Mouse (Mus musculus) heart, embryonic 13.5 days (tissue): ENCODE measurements around the gene Rtn4rl2. TPM values are rescaled to one million over a fixed set of nuclear protein-coding genes. Genes with fewer than 3 reads are reported as not detected.
A peak's percentile ranks its signal among the peaks of the same experiment; 100 is the strongest.

Experiments used
- ATAC-seq: fragments of 200-750 bp; cut with Nextera tagmentation; 2 replicates; pipeline ENCODE4 v1.8.0; 2017; ENCODE audit warnings: moderate TSS enrichment; ENCODE audit not compliant: insufficient number of reproducible peaks, low FRiP score, low TSS enrichment; ENCODE audit errors: extremely low read depth
- H3K27ac ChIP-seq: fragments of 300-500 bp; sonication (generic); replicated peaks from 2 replicates; pipeline ENCODE4 v1.5.1; 2015; ENCODE audit warnings: moderate library complexity, mild to moderate bottlenecking, inconsistent platforms
- H3K27me3 ChIP-seq: fragments of 300-500 bp; sonication (generic); replicated peaks from 2 replicates; pipeline ENCODE4 v1.6.1; 2015; ENCODE audit warnings: mild to moderate bottlenecking, inconsistent platforms
- H3K36me3 ChIP-seq: fragments of 300-500 bp; sonication (generic); 2 replicates; pipeline ENCODE4 v1.6.1; 2015; ENCODE audit warnings: mild to moderate bottlenecking, inconsistent platforms
- H3K4me1 ChIP-seq: fragments of 300-500 bp; sonication (generic); 2 replicates; pipeline ENCODE4 v1.6.1; 2015; ENCODE audit warnings: inconsistent platforms
- H3K4me2 ChIP-seq: fragments of 300-500 bp; sonication (generic); 2 replicates; pipeline ENCODE4 v1.6.1; 2015; ENCODE audit warnings: inconsistent platforms, mild to moderate bottlenecking, moderate library complexity
- H3K4me3 ChIP-seq: fragments of 300-500 bp; sonication (generic); 2 replicates; pipeline ENCODE4 v1.5.1; 2015; ENCODE audit warnings: moderate library complexity, mild to moderate bottlenecking, inconsistent platforms
- H3K9ac ChIP-seq: fragments of 300-500 bp; sonication (generic); 2 replicates; pipeline ENCODE4 v1.6.1; 2015; ENCODE audit warnings: inconsistent platforms, mild to moderate bottlenecking, moderate library complexity
- H3K9me3 ChIP-seq: fragments of 300-500 bp; sonication (generic); 2 replicates; pipeline ENCODE4 v1.6.1; 2016; ENCODE audit warnings: inconsistent platforms
- WGBS: fragments of 180-500 bp; shearing (Covaris S2); methylation state at CpG from one replicate; pipeline ENCODE4 v1.1.7; 2015; ENCODE audit warnings: mixed read lengths; 5-methylcytosine and 5-hydroxymethylcytosine counted together
- microRNA-seq: library from miRNA; unstranded; fragments of <30 nt; microRNA quantifications from one replicate; pipeline ENCODE4, GENCODE M21; 2016
- polyA plus RNA-seq: library from polyadenylated mRNA; unstranded; fragments of >200 nt; fragmentation: Nextera tagmentation; extraction: Ambion mirVana; gene quantifications from 2 replicates; pipeline ENCODE4 v1.2.1, GENCODE M21; 2015

Rtn4rl2 gene
- polyA plus RNA-seq, 1 experiment from 2014 or later, result 0.72 TPM

DNA sequence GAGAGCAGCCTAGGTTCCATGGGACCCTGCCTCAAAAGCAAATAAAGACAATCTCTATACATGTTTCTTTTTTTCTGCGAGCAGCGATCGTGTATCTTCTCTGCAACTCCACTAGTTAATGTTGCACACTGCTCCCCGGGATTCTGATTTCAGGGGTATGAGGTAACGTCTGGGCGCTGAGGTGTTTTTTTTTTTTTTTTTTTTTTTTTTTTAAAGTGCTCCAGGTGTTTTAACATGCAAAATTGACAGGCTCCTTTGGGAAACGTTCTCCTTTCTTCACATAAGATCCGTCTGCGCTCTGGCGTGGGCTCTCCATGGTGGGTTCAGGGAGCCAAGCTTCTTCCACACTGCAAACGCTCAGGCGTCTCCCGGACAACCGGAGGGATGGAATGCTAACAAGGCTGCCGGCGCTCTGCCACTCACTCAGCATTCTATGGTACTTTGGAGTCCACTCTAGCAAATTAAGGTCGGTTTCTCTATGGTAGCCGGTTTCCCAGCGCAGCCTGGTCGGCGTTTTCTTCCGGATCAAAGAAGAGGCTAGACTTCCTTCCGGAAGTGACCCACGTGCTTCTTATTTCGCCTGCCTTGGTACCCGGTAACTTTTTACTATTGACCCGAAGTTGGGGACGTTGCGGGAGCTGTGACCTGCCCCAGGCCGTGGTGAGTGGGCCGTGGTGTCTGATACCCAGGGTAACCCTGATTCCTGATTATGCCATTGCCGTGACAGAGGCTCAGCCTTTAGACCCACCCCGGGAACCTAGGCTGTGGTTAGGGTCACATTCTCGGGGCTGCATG is 59.8 kb downstream of the Rtn4rl2 start, which contains the start of gene Timm10:
Timm10 (plus strand) TSS at position 510 of the 795 bp plus-strand sequence.
- Histone ChIP-seq H3K27me3 (no peaks in the 10 kb centered on the region), H3K9ac (peak within 1 kb of the TSS; percentile 92), H3K4me1 (peaks cover 24% of the 10 kb centered on the region), H3K4me3 (peak within 1 kb of the TSS; percentile 90), H3K27ac (peak within 1 kb of the TSS; percentile 83), H3K9me3 (no peaks in the 10 kb centered on the region), H3K36me3 (peaks cover 25% of the 10 kb centered on the region), H3K4me2 (peak within 1 kb of the TSS; percentile 96)
- under 1% methylated on average over 34 of the region's 34 CpGs for WGBS
- peak; percentile 58 for ATAC-seq

DNA sequence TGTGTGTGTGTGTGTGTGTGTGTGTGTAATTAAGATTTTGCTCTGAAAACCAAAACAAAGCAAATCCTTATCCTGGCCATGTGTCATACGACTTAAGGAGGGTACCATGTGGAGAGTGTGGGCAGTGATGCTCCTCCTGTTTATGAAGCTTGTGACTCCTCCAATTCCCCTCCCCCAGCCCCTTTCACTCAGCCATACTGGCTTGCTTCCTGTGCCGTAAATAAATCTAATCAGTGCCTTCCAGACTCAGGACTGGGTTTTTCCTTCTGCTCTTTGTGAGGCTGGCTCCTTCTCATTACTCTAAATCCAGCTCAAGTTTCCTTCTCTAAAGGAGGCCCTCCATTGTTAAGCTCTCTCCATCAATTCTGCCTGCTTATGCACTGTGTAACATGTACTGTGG is 63.3 kb downstream of the Rtn4rl2 start:
- no peaks in the 10 kb centered on the region for H3K9me3 ChIP-seq
- no peak overlapping the region for H3K4me2 ChIP-seq
- WGBS, result 15% methylated on average over 2 of the region's 2 CpGs
- H3K27me3 ChIP-seq, result no peaks in the 10 kb centered on the region; the same call in 1 of the 2 replicates
- no peak overlapping the region for H3K9ac ChIP-seq
- peak overlapping the region; percentile 56; the same call in 1 of the 2 replicates for H3K27ac ChIP-seq
- peaks cover 37% of the 10 kb centered on the region for H3K4me1 ChIP-seq
- ATAC-seq, result no peak
- H3K4me3 ChIP-seq, result no peak overlapping the region
- H3K36me3 ChIP-seq, result peaks cover under 1% of the 10 kb centered on the region; the same call in 1 of the 2 replicates

DNA sequence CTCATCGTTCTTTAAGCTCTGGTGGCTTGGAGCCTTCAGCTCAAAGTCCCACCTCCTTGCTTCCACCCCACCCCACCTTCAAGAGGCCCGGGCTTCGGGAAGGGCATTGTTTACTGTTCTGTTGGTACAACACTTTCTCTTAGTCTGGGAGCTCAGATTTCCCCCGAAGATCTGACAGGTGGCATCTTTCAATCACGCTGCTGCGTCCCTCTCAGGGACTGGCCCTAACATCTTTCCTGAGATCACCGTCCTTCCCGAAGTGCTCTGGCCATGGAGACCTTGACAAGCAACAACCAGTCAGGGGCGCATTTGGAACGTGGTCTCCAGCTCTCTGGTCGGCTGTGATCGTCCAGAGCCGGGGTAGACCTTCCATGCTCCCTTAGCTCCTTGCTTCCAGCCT is 64.0 kb downstream of the Rtn4rl2 start, which contains the start of gene Smtnl1:
Smtnl1 (minus strand) TSS at position 101 of the 400 bp plus-strand sequence.
- Histone ChIP-seq H3K9ac (no peak within 1 kb of the TSS), H3K27me3 (no peaks in the 10 kb centered on the region; the same call in 1 of the 2 replicates), H3K4me1 (peaks cover 31% of the 10 kb centered on the region), H3K9me3 (no peaks in the 10 kb centered on the region), H3K27ac (peak within 1 kb of the TSS; percentile 56; the same call in 1 of the 2 replicates), H3K4me3 (no peak within 1 kb of the TSS), H3K4me2 (no peak within 1 kb of the TSS), H3K36me3 (no peaks in the 10 kb centered on the region)
- ATAC-seq, result no peak
- 51% methylated on average over 13 of the region's 13 CpGs for WGBS

Small RNAs within 50 kb of the gene (microRNA-seq; reads per million reads assigned to microRNA genes)
- not detected for gene Gm24332

Other genes starting within 250 kb of the Rtn4rl2 start
- 60.6 and 63.6 TPM in 2 replicates for gene Ctnnd1, start 235.9 kb downstream of the Rtn4rl2 start, polyA plus RNA-seq
- gene Btbd18, start 227.6 kb downstream of the Rtn4rl2 start, polyA plus RNA-seq, result 0.10 and 0.12 TPM in 2 replicates
- gene Selenoh, start 215.9 kb downstream of the Rtn4rl2 start, polyA plus RNA-seq, result 272 and 285 TPM in 2 replicates
- gene Gm28635, start 208.7 kb downstream of the Rtn4rl2 start, polyA plus RNA-seq, result not detected in 2 replicates
- gene Med19, start 208.3 kb downstream of the Rtn4rl2 start, polyA plus RNA-seq, result 26.1 and 26.6 TPM in 2 replicates
- gene Tmx2, start 207.6 kb downstream of the Rtn4rl2 start, polyA plus RNA-seq, result 136 and 163 TPM in 2 replicates
- gene Zdhhc5, start 171.5 kb downstream of the Rtn4rl2 start, polyA plus RNA-seq, result 20.8 and 21.9 TPM in 2 replicates
- 16.4 and 18.5 TPM in 2 replicates for gene Clp1, start 159.4 kb downstream of the Rtn4rl2 start, polyA plus RNA-seq
- gene Ypel4, start 152.7 kb downstream of the Rtn4rl2 start, polyA plus RNA-seq, result 7.3 and 8.4 TPM in 2 replicates
- 5.7 and 6.5 TPM in 2 replicates for gene Gm19426, start 143.1 kb downstream of the Rtn4rl2 start, polyA plus RNA-seq
- 38.8 and 40.2 TPM in 2 replicates for gene Serping1, start 111.3 kb downstream of the Rtn4rl2 start, polyA plus RNA-seq
- gene Ube2l6, start 87.9 kb downstream of the Rtn4rl2 start, polyA plus RNA-seq, result 92.5 and 114 TPM in 2 replicates
- gene Smtnl1, start 64.1 kb downstream of the Rtn4rl2 start, polyA plus RNA-seq, result 0.24 and 0.27 TPM in 2 replicates
- 72.3 and 89.1 TPM in 2 replicates for gene Timm10, start 59.7 kb downstream of the Rtn4rl2 start, polyA plus RNA-seq
- gene Slc43a1, start 47.9 kb downstream of the Rtn4rl2 start, polyA plus RNA-seq, result 16.1 and 17.1 TPM in 2 replicates
- gene Slc43a3, start 49.9 kb upstream of the Rtn4rl2 start, polyA plus RNA-seq, result 36.2 and 37.0 TPM in 2 replicates
- gene Prg2, start 93.8 kb upstream of the Rtn4rl2 start, polyA plus RNA-seq, result 0.79 and 1.2 TPM in 2 replicates
- gene Prg3, start 101.5 kb upstream of the Rtn4rl2 start, polyA plus RNA-seq, result 0.16 and 0.20 TPM in 2 replicates
- gene Ssrp1, start 150.5 kb upstream of the Rtn4rl2 start, polyA plus RNA-seq, result 139 and 152 TPM in 2 replicates
- 0.31 and 0.69 TPM in 2 replicates for gene P2rx3, start 150.8 kb upstream of the Rtn4rl2 start, polyA plus RNA-seq
- gene Tnks1bp1, start 161.3 kb upstream of the Rtn4rl2 start, polyA plus RNA-seq, result 17.4 and 21.5 TPM in 2 replicates
- 22.3 and 27.8 TPM in 2 replicates for gene Aplnr, start 249.5 kb upstream of the Rtn4rl2 start, polyA plus RNA-seq